ENCODE assay signal across 21 mouse cellular contexts in genomic region chr3:17498291-17498690, GRCm38 (mm10).
DNase-seq lines count a peak whose midpoint lies in the region; ATAC-seq and TF ChIP-seq lines count a peak whose summit lies in the region.
"Had no signal": no experiment of that assay in that cellular context is flagged by ENCODE, and none has a peak within 500 bp of the region (broad histone marks: within the 10 kb centered on the region; RNA-seq: fewer than 3 reads in every experiment).

No protein-coding gene starts in this region.

- no peak overlapping the region for H3K4me3 ChIP-seq in midbrain, postnatal 0 days (ENCODE audit: low read depth, low read length)
- no peak overlapping the region for H3K4me3 ChIP-seq in hindbrain, embryonic 16.5 days (ENCODE audit: low read length)
- H3K4me3 ChIP-seq: embryonic facial prominence, embryonic 10.5 days; embryonic facial prominence, embryonic 12.5 days; erythroblast, embryonic 14.5 days; forebrain, embryonic 10.5 days; forebrain, embryonic 12.5 days had no signal

- H3K9ac ChIP-seq in midbrain, postnatal 0 days (replicated peaks; ENCODE audit: low read length, poor library complexity, severe bottlenecking): no peak overlapping the region
- H3K9ac ChIP-seq in hindbrain, embryonic 16.5 days (ENCODE audit: low read depth, low read length): no peak overlapping the region
- H3K9ac ChIP-seq: embryonic facial prominence, embryonic 12.5 days; forebrain, embryonic 12.5 days had no signal

- 92% methylated on average over 3 of the region's 3 CpGs for WGBS in midbrain, postnatal 0 days
- WGBS in hindbrain, embryonic 16.5 days: 94% methylated on average over 3 of the region's 3 CpGs

- no peaks in the 10 kb centered on the region for H3K4me1 ChIP-seq in midbrain, postnatal 0 days (ENCODE audit: insufficient read depth, low read length)
- H3K4me1 ChIP-seq in hindbrain, embryonic 16.5 days (ENCODE audit: control insufficient read depth, insufficient read depth, low read depth, low read length): no peaks in the 10 kb centered on the region
- H3K4me1 ChIP-seq: embryonic facial prominence, embryonic 10.5 days; embryonic facial prominence, embryonic 12.5 days; forebrain, embryonic 10.5 days; forebrain, embryonic 12.5 days had no signal

- H3K27me3 ChIP-seq in midbrain, postnatal 0 days (ENCODE audit: insufficient read depth, low read length): no peaks in the 10 kb centered on the region
- no peaks in the 10 kb centered on the region for H3K27me3 ChIP-seq in hindbrain, embryonic 16.5 days (replicated peaks; ENCODE audit: control insufficient read depth, insufficient read depth, low read length)
- H3K27me3 ChIP-seq: embryonic facial prominence, embryonic 12.5 days; forebrain, embryonic 12.5 days had no signal

- DNase-seq in 3134 (ENCODE audit: extremely low read depth, insufficient read length, low spot score): peak; percentile 24
- peak; percentile 95 for DNase-seq in 3T3-L1 (ENCODE audit: low read depth, low spot score)
- peak; percentile 73 for DNase-seq in NIH3T3 (ENCODE audit: low read depth)
- peak; percentile 11 for DNase-seq in telencephalon, adult 2 months (ENCODE audit: low read depth, low spot score)
- no peak for DNase-seq in midbrain, postnatal 0 days (ENCODE audit: low spot score)
- DNase-seq: adrenal gland, adult 2 months; adrenal gland, postnatal 10 days; adrenal gland, postnatal 25 days; cerebellum, adult 11-12 months; cerebellum, adult 9-10 months; cerebellum, postnatal 10 days; cerebellum, postnatal 25 days had no signal

- H3K36me3 ChIP-seq in midbrain, postnatal 0 days (ENCODE audit: insufficient read depth, low read length): no peaks in the 10 kb centered on the region
- H3K36me3 ChIP-seq in hindbrain, embryonic 16.5 days (ENCODE audit: control insufficient read depth, insufficient read depth, low read length): no peaks in the 10 kb centered on the region
- H3K36me3 ChIP-seq: embryonic facial prominence, embryonic 10.5 days; embryonic facial prominence, embryonic 12.5 days; forebrain, embryonic 10.5 days; forebrain, embryonic 12.5 days had no signal

- H3K9me3 ChIP-seq in midbrain, postnatal 0 days (ENCODE audit: low read length): no peaks in the 10 kb centered on the region
- H3K9me3 ChIP-seq in hindbrain, embryonic 16.5 days (ENCODE audit: control insufficient read depth, low read length): no peaks in the 10 kb centered on the region
- H3K9me3 ChIP-seq: embryonic facial prominence, embryonic 10.5 days; embryonic facial prominence, embryonic 12.5 days; forebrain, embryonic 10.5 days; forebrain, embryonic 12.5 days had no signal

- ATAC-seq in midbrain, postnatal 0 days (ENCODE audit: low FRiP score): no peak
- ATAC-seq in erythroblast, adult 5-6 weeks (replicated peaks; ENCODE audit: low FRiP score, poor library complexity, severe bottlenecking): no peak
- no peak for ATAC-seq in hindbrain, embryonic 16.5 days
- ATAC-seq: forebrain, embryonic 14.5 days; forebrain, embryonic 16.5 days had no signal

- no peak overlapping the region for H3K4me2 ChIP-seq in midbrain, postnatal 0 days (ENCODE audit: low read depth, low read length, poor library complexity, severe bottlenecking)
- no peak overlapping the region for H3K4me2 ChIP-seq in hindbrain, embryonic 16.5 days (ENCODE audit: low read length)
- H3K4me2 ChIP-seq: embryonic facial prominence, embryonic 12.5 days; forebrain, embryonic 12.5 days had no signal

- TF ChIP-seq CTCF in midbrain, postnatal 0 days (IDR thresholded peaks at IDR 0.05): no peak

- no peak overlapping the region for H3K27ac ChIP-seq in midbrain, postnatal 0 days (ENCODE audit: low read depth, low read length)
- no peak overlapping the region for H3K27ac ChIP-seq in hindbrain, embryonic 16.5 days (ENCODE audit: low read depth, low read length)
- H3K27ac ChIP-seq: embryonic facial prominence, embryonic 10.5 days; embryonic facial prominence, embryonic 12.5 days; forebrain, embryonic 10.5 days; forebrain, embryonic 12.5 days had no signal
